Mouse (Mus musculus) kidney, adult 2 months (tissue): ENCODE measurements around the gene Acvr1b.

Source experiments
- CTCF ChIP-seq: fragments of 200-500 bp; conservative IDR thresholded peaks from 2 replicates; pipeline ENCODE4 v1.5.1; 2011; ENCODE audit warnings: low read depth, mild to moderate bottlenecking, control low read depth, low read length, moderate library complexity, mixed read lengths; ENCODE audit not compliant: insufficient read depth, insufficient read length
- POLR2A ChIP-seq: fragments of 200-500 bp; IDR thresholded peaks from one replicate; pipeline ENCODE4 v1.6.1; 2011; ENCODE audit warnings: low read depth, low read length, control low read depth

GRCm38 (mm10) chr15:101234611-101235341 is 60.9 kb downstream of the Acvr1b start:
- TF ChIP-seq CTCF (no peak), POLR2A (no peak)
